Mouse (Mus musculus): Measurements from ENCODE around the gene Cse1l.

DNA sequence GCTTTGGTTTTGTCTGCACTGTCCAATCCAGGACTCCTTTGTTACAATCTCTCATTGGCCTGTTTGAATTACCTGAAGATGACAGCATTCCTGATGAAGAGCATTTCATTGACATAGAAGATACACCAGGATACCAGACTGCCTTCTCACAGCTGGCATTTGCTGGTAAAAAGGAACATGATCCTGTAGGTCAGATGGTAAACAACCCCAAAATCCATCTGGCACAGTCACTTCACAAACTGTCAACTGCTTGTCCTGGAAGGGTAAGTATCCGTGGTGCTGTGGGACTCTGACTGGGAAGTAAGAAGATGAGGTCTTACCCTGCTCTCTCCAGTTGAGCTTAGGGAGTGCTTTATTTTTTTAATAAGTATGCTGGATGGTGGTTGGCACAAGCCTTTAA lies 38.5 kb downstream of the Cse1l start:
- TF ChIP-seq CTCF (IDR thresholded peaks at IDR 0.05; ENCODE audit: borderline replicate concordance, extremely low read depth, insufficient read depth, insufficient read length) (no peak), POLR2A (IDR thresholded peaks at IDR 0.05; ENCODE audit: borderline replicate concordance, extremely low read depth, insufficient read depth, insufficient read length, poor library complexity, severe bottlenecking) (no peak)

Data from brain, embryonic 14.5 days (tissue).